Mouse (Mus musculus) small intestine, adult 2 months (tissue): ENCODE measurements around the gene Rpl7l1.

Source experiments
- CTCF ChIP-seq: fragments of 200-500 bp; IDR thresholded peaks from 2 replicates; pipeline ENCODE4 v1.5.1; 2012; ENCODE audit warnings: low read depth, mild to moderate bottlenecking, control low read depth, inconsistent platforms, low read length, moderate library complexity, mixed read lengths; ENCODE audit not compliant: insufficient replicate concordance, insufficient read length; ENCODE audit errors: extremely low read depth
- POLR2A ChIP-seq: fragments of 200-500 bp; IDR thresholded peaks from 2 replicates; pipeline ENCODE4 v1.6.1; 2012; ENCODE audit warnings: low read depth, mild to moderate bottlenecking, control low read depth, inconsistent platforms, low read length, moderate library complexity

GRCm38 (mm10) chr17:46736160-46736559, 46.3 kb downstream of the Rpl7l1 start:
- TF ChIP-seq POLR2A = no peak
- TF ChIP-seq CTCF = peak; percentile 57
